Mouse (Mus musculus) cortical plate, adult 2 months (tissue): ENCODE measurements around the gene 3110082I17Rik.

Experiments used
- CTCF ChIP-seq: fragments of 200-500 bp; IDR thresholded peaks from 2 replicates; pipeline ENCODE4 v1.5.1; 2011; ENCODE audit warnings: mild to moderate bottlenecking, control low read depth, low read length; ENCODE audit not compliant: insufficient read depth; ENCODE audit errors: extremely low read depth
- POLR2A ChIP-seq: fragments of 200-500 bp; IDR thresholded peaks from 2 replicates; pipeline ENCODE4 v1.6.1; 2011; ENCODE audit warnings: mild to moderate bottlenecking, low read length, control low read depth; ENCODE audit not compliant: insufficient read depth; ENCODE audit errors: extremely low read depth

GRCm38 (mm10) chr5:139327634-139328020, 132.7 kb downstream of the 3110082I17Rik start:
- no peak for TF ChIP-seq CTCF
- TF ChIP-seq POLR2A = no peak
